Mouse (Mus musculus) right cerebral cortex, postnatal 25 days (tissue): ENCODE data around the gene Med28.

Experiments
- DNase-seq: peaks from one replicate; pipeline ENCODE4 v3.0.0; 2022

Gene Med28

DNA sequence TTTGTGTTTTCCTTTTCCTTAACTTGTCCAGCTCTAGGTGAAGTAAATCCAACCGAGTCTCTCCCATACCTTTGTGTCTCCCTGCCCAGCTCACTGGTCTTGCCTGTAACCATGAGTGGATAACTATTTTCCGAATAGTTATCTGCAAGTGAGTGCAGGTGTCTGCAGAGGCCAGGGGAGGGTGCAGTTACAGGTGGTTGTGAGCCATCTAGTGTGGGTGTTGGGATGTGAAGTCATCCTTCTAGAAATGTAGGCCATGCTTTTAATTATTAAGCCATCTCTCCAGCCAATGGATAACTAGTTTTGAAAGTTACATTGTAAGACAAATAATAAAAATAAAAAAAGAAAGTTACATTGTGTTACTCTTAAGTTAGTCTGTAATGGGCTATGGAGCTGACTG, 6.5 kb upstream of the Med28 start:
- no peak for DNase-seq

DNA sequence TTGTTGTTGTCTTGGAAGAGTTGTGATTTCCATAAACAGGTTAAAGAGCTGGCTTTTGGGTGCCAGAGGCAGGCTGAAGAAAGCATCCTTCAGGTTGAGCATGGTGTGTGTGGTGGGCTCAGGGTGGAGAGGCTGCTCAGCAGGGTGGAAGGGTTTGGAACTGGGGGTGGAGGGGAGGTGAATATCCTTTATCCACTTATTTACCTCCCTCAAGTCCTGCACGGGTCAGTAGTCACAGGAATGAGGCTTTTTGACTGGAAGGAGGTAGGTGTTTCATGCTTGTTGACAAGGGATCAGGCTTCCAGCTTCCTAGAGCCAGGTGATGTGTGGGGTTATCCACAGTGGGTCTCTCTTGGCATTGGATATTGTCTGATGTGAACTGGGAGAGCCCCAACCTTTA, 5.4 kb upstream of the Med28 start:
- DNase-seq = no peak

DNA sequence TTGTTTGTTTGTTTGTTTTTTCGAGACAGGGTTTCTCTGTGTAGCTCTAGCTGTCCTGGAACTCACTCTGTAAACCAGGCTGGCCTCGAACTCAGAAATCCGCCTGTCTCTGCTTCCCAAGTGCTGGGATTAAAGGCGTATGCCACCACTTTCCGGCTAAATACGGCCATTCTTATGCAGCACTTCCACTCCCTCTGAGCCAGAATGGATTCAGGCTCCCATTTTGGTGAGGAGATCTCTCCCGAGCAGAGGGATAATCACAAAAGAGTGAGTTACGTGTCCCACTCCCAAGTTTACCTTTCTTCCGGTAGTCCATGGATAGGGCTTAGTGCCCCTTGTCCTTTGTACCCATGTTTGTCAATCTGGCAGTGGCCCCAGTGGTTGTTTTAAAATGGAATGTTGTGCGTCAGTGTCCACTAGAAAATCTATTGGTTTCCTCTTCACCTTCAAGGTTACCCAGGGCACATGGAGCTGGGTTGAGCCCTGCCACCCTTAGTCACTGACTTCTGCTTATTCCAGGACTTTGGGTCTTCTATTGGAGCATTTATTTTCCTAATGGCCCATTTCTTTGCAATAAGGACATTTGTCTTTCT, 4.8 kb upstream of the Med28 start:
- DNase-seq = no peak

DNA sequence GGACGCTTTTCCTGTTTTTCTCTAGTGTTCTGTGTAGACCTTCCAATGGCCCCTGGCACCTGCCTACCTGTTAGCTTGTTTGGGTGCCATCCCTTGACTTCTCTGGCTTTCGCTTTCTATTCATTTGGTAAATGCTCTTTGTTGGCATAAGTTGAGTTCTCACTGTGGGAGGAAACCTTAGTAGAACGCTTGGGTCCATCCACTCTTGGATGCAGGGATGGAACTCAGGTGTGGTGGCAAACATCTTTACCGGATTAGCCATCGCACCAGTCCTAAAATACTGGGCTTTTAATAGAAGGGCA, 731 bp downstream of the Med28 start:
- no peak for DNase-seq

DNA sequence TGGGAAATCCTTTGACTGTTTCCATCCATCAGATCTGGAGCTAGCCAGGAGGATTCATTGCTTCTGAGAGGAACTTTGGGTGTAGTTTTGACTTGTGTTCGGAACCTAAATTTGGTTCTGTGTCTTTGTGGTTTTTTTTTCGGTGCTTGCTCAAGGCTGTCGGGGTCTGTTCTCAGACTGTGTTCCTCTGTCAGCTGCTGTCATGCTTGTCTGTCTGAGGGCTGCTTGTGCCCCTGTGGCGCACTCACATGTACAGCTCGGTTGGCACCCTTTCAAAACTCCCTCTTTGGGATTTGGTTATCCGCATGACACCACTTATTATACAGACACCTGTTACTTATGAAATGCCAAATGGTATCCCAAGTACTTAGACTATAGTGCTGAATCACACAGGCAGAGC, 1.6 kb downstream of the Med28 start:
- DNase-seq = no peak

DNA sequence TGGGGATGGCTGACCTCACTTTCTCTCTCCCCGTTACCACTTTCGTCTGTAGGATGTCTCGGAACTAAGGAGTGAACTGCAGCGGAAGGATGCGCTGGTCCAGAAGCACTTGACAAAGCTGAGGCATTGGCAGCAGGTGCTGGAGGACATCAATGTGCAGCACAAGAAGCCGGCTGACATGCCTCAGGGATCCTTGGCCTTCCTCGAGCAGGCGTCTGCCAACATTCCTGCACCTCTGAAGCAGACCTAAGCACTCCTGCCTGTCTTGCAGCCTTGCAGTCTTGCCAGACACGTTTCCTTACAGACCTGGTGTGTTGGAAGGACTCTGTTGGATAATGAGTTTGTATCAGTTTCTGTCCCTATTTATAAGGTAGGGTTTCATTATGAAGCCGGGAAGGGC, 5.1 kb downstream of the Med28 start:
- DNase-seq = no peak

DNA sequence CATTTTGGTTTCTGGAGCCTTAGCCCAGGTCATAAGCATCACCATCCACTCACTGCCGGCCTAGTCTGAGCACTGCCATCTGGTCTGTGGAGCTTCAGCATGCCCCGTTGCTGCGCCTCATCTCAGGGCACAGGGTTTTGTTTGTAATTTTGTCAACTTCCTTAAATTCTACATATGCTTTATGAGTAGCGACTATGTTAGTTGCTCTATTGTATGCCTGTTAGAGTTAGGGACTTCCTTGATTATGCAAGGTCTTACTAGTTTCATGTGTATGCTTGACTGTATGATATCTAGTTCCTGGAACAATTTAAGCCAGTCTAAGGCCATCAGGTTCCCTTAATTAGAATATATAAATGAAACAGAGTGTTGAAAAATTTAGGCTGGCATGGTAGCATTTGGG, 6.3 kb downstream of the Med28 start:
- no peak for DNase-seq

DNA sequence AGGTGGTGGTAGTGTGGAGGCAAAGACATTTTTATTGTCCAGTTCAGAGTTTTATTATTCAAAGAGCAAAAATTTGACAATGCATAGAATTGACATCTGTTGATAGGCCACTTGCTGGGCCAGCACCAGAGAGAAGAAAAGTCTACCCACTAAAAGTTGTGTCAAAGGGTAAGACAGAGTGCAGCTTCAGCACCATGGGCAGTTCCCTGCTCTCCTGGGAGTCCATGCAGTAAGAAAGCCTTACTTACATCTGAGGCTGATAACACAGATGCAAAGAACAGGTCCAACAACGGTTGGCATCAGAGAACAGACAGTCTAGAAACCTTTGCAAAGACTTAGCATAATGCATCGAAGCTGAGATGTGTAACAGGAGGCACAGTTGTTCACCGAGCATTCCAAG, 9.7 kb downstream of the Med28 start:
- DNase-seq = no peak

DNA sequence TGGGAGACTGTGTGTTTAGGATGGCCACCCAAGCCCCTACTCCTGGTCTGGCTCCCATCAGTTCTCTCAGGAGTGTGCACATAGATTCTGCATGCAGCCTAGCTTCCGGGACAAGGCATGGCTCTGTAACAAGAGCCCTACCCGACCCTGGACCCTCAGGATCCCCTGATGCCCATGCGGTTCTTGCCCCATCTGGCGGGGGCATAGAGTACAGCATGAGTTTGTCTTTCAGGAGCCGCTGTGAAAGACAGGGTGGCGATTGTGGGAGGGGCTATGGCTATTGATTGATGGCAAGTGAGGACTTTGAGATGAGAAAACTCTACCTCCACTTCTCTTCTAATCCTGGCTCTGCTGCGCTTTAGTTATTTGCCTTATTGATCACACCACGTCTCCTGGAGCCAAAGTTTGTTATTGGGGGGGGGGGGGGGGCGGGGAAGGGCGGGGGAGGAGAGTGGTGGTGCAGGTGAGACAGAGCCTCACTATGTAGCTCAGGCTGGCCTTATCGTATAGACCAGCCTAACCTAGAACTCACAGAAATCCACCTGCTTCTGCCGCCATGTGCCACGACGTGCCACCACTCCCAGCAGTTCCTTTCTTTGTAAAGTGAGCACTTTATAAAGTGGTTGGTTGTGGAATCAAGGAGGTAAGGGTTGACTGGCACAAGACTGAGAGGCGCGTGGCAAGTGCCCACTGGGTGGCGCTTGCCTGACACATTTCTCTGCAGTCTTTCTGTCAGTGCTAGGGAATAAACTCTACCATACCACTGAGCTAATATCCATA, 14.5 kb downstream of the Med28 start:
- peak; percentile 45 for DNase-seq

DNA sequence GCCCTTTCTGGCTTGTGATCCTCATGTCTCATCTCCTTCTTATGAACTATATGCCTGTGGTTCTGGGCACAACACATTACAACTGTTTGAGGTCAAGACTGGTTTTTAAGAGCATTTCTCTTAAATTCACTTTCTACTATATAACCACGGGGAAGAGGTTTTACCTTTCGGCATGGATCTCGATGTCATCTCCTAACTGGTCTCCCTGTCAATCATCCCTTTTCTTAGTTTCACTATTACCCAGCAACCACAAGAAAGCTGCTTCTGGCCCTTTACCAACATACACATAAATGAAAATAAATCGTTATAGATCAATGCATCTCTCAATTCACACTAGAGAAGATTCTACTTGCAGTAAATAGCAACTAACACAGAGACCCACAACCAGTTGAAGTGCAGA, 15.1 kb downstream of the Med28 start:
- no peak for DNase-seq

DNA sequence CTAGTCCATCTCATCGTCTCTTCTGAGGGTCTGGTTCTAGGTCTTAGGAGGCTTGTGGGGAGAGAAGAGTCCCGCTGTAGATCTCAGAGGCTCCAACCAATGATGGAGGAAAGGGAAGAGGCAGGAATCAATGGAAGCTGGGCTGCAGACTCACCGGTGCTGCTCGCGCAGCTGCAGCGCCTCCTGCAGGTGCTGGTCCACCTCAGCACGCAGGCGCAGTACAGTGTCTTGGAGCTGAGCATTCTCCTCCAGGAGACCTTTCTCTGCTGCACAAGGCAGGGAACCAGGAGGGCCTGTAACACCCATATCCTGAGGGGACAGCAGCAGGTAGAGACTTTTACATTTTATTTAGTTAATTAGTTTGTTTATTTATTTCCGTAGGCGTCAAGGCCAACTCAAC, 19.5 kb downstream of the Med28 start:
- DNase-seq = no peak

DNA sequence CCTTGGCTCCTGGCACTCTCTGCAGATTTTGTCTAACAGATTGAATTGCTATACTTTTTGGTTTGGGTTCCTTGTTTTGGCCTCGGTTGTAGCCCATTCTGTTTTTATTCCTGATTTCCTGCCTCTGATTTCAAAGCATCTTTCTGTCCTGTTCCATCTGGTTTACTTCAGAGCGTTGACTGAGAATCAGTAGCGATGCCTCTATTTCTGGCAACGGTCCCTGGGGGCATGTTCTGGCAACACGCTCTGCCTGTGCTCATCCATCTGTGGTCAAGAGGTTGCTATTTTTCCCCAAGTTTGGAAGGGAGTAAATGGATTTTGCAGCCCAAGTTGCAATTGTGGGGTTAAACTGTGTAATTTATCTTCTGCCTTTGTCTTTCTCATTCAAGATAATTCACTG, 23.3 kb downstream of the Med28 start:
- no peak for DNase-seq

DNA sequence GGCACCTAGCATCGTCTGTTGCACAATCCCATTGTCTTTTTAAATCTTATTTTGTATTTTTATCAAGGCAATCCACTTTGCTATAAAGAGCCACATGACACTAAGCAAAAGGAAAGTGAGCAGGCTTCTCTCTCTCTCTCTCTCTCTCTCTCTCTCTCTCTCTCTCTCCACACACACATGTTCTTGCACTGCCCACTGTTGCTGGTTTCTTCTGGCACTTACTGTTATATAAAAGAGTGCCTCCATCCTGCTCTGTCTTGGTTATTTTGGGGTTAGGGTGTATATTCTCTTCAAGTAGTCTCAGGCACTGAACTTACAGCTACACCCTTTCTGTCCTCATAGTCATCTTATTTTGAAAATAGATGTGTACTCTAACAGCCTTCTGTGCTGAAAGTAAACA, 29.6 kb downstream of the Med28 start:
- DNase-seq = no peak

DNA sequence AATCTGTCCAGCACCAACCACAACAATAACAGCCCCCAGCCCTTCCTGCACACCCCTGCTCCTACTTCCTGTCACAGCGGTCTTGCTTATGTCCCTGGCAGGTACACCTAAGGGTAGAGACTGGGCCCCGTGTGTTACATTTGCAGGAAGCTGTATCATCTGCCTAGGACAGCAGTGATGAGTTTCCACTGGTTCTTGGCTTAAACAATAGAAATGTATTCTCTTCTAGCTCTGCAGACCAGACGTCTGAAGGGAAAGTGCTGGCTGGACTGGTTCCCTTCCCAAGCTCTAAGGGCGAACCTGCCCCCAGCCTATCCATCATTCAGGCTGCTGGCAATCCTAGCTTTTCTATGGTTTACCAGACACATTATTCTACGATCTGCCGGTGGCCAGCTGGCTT, 44.0 kb downstream of the Med28 start:
- DNase-seq = no peak

DNA sequence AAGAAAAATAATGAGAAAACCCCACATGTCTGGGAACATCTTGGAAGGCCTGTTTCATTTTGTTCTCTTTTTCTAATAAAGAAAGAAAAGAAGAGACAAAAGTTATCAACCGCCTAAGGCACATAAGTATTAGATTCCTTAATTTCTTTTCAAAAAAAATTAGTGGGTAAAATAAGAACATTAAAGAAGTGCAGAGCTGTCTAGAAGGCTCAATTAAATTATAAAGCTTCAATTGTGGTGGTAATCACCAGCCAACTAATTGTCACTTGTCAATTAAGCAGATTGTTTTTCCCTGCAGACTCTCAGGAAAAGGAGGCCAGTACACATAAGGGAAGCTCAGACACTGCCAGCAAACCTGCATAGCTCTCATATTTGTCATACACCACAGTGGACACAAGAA, 45.8 kb downstream of the Med28 start:
- DNase-seq = no peak

DNA sequence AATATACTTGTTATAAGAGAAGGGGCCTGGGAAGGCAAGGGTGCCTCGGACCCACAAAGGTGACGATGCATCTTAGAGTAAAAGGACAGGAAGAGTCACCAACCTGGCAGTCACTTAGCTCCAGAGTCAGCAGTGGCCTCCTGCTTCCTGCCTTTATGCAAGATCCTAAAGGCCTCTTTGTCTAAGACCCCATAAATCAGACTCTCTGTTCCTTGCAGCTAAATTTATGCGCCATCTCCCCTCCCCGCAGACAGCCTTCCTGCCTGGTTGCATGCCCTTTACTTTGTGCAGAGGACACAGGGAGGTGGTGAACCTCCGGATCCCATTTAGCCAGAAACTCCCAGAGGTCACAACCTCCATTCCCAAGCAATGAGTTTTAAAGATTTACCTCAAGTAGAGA, 52.8 kb downstream of the Med28 start:
- no peak for DNase-seq

DNA sequence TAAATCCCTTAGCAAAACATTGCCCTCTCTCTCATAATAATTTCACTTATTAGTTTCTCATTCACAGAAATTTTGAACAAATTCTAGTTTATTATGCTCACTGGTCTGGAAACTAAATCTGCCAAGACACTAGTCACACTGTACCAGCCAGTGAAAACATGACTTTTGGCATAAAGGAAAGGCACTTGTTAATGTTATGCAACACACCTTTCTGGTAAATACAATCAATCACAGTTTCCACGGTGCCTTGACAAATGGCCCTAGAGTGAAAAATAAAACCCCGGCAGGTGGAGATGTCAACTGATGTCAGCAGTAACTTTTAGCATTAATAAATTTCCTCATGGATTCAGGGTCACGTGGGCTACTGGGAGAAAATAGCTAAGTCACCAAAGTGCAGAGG, 56.7 kb downstream of the Med28 start:
- DNase-seq = no peak

DNA sequence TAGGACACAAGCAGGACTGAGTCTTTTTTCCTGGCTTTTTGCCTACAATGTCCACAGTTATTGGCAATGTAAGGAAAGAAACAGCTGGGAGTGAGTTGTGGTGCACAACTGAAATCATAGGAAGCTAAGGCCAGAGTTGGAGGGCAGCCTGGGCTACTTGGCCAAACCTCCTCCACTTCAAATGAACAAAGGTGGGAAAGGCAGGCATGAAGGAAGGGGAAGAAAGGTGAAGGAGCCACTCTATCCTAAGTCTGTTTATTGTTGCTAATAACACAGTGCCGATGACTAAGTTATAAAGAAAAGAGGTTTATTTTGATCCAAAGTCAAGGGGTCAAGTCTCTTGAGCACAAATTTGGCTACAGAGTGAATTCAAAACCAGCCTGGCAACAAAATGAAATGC, 57.3 kb downstream of the Med28 start:
- no peak for DNase-seq
